Mouse (Mus musculus): ENCODE measurements around the gene Usp10. TPM values are rescaled to one million over a fixed set of nuclear protein-coding genes. Genes with fewer than 3 reads are reported as not detected.

Gene Usp10
- polyA plus RNA-seq, 1 experiment, result 133 TPM

DNA sequence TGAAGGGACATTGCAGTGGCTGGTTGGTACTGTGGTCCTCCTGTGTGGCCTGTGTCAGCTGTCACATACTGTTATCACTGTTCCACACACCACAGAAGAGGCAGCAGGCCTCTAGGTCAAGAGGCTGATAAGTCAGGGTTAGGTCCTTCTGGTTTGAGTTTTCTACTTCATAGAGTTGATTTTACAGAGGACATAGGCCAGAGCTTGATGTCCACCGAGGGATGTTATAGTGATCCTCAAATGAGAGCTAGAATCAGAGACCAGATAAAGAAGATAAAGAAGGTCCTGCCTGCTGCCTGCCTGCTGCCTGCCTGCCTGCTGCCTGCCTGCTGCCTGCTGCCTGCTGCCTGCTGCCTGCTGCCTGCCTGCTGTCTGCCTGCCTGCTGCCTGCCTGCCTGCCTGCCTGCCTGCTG, 8.0 kb downstream of the Usp10 start:
- WGBS, result 57% methylated on average over 1 of the region's 1 CpGs
- no peak overlapping the region for H3K4me3 ChIP-seq (replicated peaks; ENCODE audit: control insufficient read depth, low read depth, low read length)
- peaks cover 4% of the 10 kb centered on the region for H3K4me1 ChIP-seq (ENCODE audit: control insufficient read depth, insufficient read depth, low read length)
- TF ChIP-seq CTCF (IDR thresholded peaks at IDR 0.05; ENCODE audit: control insufficient read depth, insufficient read depth, low read length) (no peak), POLR2A (IDR thresholded peaks at IDR 0.05; ENCODE audit: borderline replicate concordance, control insufficient read depth, low read depth, low read length) (no peak)
- peak overlapping the region; percentile 92 for H3K27ac ChIP-seq (ENCODE audit: control insufficient read depth, insufficient read depth, low read depth, low read length, poor library complexity)

- Histone ChIP-seq H3K4me1 (ENCODE audit: control insufficient read depth, insufficient read depth, low read length) (peaks cover 1% of the 10 kb centered on the region; the same call in 1 of the 2 replicates), H3K27ac (ENCODE audit: control insufficient read depth, insufficient read depth, low read depth, low read length, poor library complexity) (no peak overlapping the region), H3K4me3 (replicated peaks; ENCODE audit: control insufficient read depth, low read depth, low read length) (no peak overlapping the region)
- 90% methylated on average over 5 of the region's 5 CpGs for WGBS
- TF ChIP-seq POLR2A (IDR thresholded peaks at IDR 0.05; ENCODE audit: borderline replicate concordance, control insufficient read depth, low read depth, low read length), result no peak
Measured at GRCm38 (mm10) chr8:119923259-119923658, 13.1 kb downstream of the Usp10 start.

DNA sequence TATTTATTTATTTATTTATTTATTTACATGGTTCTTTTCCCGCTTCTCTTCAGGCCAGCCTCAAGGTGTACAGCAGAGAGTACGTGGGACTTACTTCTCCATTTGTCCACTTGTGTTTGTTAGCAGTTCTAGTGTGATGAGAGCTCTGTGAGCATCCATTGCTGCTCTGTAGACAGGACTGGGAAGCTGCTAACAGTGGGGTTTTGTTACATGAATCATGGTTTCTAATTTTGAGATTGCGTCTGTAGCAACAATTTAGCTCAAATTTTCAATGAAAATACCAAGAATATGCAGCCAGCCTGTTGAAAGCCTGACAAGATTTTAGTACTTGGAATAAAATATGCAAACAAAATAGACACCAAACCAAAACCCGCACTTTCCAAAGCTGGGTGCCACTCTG, 15.3 kb downstream of the Usp10 start:
- WGBS, result 87% methylated on average over 4 of the region's 4 CpGs
- no peak overlapping the region for H3K4me3 ChIP-seq (replicated peaks; ENCODE audit: control insufficient read depth, low read depth, low read length)
- H3K27ac ChIP-seq (ENCODE audit: control insufficient read depth, insufficient read depth, low read depth, low read length, poor library complexity), result no peak overlapping the region
- peaks cover 1% of the 10 kb centered on the region; the same call in 1 of the 2 replicates for H3K4me1 ChIP-seq (ENCODE audit: control insufficient read depth, insufficient read depth, low read length)
- TF ChIP-seq CTCF (IDR thresholded peaks at IDR 0.05; ENCODE audit: control insufficient read depth, insufficient read depth, low read length) (no peak), POLR2A (IDR thresholded peaks at IDR 0.05; ENCODE audit: borderline replicate concordance, control insufficient read depth, low read depth, low read length) (no peak)

GRCm38 (mm10) chr8:119926474-119926873, 16.3 kb downstream of the Usp10 start:
- no peak overlapping the region for H3K4me3 ChIP-seq (replicated peaks; ENCODE audit: control insufficient read depth, low read depth, low read length)
- H3K27ac ChIP-seq (ENCODE audit: control insufficient read depth, insufficient read depth, low read depth, low read length, poor library complexity), result no peak overlapping the region
- peaks cover 1% of the 10 kb centered on the region; the same call in 1 of the 2 replicates for H3K4me1 ChIP-seq (ENCODE audit: control insufficient read depth, insufficient read depth, low read length)
- no peak for TF ChIP-seq POLR2A (IDR thresholded peaks at IDR 0.05; ENCODE audit: borderline replicate concordance, control insufficient read depth, low read depth, low read length)
- TF ChIP-seq CTCF (IDR thresholded peaks at IDR 0.05; ENCODE audit: control insufficient read depth, insufficient read depth, low read length), result peak; percentile 56
- 31% methylated on average over 2 of the region's 2 CpGs for WGBS

DNA sequence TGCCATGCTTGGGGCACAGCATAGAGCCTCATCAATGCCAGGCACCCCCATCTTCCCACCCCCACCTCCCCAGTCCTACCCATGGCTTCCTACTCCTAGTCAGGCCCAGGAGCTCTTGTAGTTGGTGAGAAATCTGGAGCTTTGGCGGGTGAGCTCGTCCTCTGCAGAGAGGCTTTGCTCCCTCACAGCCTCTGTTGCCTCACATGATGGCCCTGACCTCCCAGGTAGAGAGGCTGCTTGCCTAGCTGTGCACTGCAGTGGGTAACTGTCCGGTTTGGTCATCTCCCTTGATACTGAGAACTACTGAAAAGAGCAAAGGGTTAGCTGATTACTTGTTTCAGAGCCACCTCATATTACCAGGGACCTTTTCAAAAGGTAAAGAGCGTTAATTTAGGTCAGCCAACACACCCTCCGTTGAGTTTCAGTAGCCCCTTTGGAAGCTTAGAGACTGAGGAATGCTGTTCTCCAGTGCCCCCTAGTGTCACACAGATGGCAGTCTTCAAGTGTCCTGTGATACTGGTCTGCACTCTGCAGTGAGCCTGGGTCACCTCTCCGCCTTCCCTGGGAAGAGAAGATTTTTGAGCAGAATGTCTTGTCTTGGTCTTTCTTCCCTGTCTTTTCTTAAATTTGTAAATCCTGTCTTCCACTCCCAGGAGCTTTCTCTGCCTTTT, 17.4 kb downstream of the Usp10 start:
- 67% methylated on average over 6 of the region's 6 CpGs for WGBS
- Histone ChIP-seq H3K4me3 (replicated peaks; ENCODE audit: control insufficient read depth, low read depth, low read length) (no peak overlapping the region), H3K27ac (ENCODE audit: control insufficient read depth, insufficient read depth, low read depth, low read length, poor library complexity) (no peak overlapping the region), H3K4me1 (ENCODE audit: control insufficient read depth, insufficient read depth, low read length) (no peaks in the 10 kb centered on the region; the same call in 1 of the 2 replicates)
- peak; percentile 65 for TF ChIP-seq CTCF (IDR thresholded peaks at IDR 0.05; ENCODE audit: control insufficient read depth, insufficient read depth, low read length)
- TF ChIP-seq POLR2A (IDR thresholded peaks at IDR 0.05; ENCODE audit: borderline replicate concordance, control insufficient read depth, low read depth, low read length), result no peak

GRCm38 (mm10) chr8:119931317-119931716, 21.2 kb downstream of the Usp10 start:
- Histone ChIP-seq H3K27ac (ENCODE audit: control insufficient read depth, insufficient read depth, low read depth, low read length, poor library complexity) (no peak overlapping the region), H3K4me3 (replicated peaks; ENCODE audit: control insufficient read depth, low read depth, low read length) (no peak overlapping the region), H3K4me1 (ENCODE audit: control insufficient read depth, insufficient read depth, low read length) (no peaks in the 10 kb centered on the region; the same call in 1 of the 2 replicates)
- no peak for TF ChIP-seq POLR2A (IDR thresholded peaks at IDR 0.05; ENCODE audit: borderline replicate concordance, control insufficient read depth, low read depth, low read length)
- no peak for TF ChIP-seq CTCF (IDR thresholded peaks at IDR 0.05; ENCODE audit: control insufficient read depth, insufficient read depth, low read length)
- WGBS, result 84% methylated on average over 4 of the region's 4 CpGs

GRCm38 (mm10) chr8:119933681-119934080, 23.5 kb downstream of the Usp10 start:
- H3K4me1 ChIP-seq (ENCODE audit: control insufficient read depth, insufficient read depth, low read length), result no peaks in the 10 kb centered on the region
- H3K4me3 ChIP-seq (replicated peaks; ENCODE audit: control insufficient read depth, low read depth, low read length), result no peak overlapping the region
- H3K27ac ChIP-seq (ENCODE audit: control insufficient read depth, insufficient read depth, low read depth, low read length, poor library complexity), result no peak overlapping the region
- 88% methylated on average over 4 of the region's 4 CpGs for WGBS
- TF ChIP-seq POLR2A (IDR thresholded peaks at IDR 0.05; ENCODE audit: borderline replicate concordance, control insufficient read depth, low read depth, low read length), result no peak
- no peak for TF ChIP-seq CTCF (IDR thresholded peaks at IDR 0.05; ENCODE audit: control insufficient read depth, insufficient read depth, low read length)

DNA sequence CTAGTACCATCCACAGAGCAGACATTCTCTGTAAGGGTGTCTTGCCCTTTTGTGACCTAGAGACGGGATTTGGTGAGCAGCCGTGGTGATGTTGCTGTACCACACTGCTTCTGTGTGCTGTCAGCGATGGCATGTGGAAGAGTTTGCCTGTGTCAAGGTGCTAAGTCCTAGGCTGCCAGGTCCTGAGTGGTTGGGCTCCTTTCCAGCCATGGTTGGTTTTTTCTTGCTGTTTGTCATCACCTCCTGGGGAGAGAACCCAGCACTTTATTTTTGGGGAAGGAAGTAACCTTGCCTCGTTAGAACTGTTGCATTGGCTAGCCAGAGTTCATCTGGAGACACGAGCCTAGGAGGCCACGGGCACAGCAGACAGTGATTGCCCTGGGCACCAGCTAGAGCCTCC, 25.4 kb downstream of the Usp10 start:
- no peak overlapping the region for H3K27ac ChIP-seq (ENCODE audit: control insufficient read depth, insufficient read depth, low read depth, low read length, poor library complexity)
- no peaks in the 10 kb centered on the region for H3K4me1 ChIP-seq (ENCODE audit: control insufficient read depth, insufficient read depth, low read length)
- 20% methylated on average over 6 of the region's 6 CpGs for WGBS
- TF ChIP-seq CTCF (IDR thresholded peaks at IDR 0.05; ENCODE audit: control insufficient read depth, insufficient read depth, low read length) (no peak), POLR2A (IDR thresholded peaks at IDR 0.05; ENCODE audit: borderline replicate concordance, control insufficient read depth, low read depth, low read length) (no peak)
- no peak overlapping the region for H3K4me3 ChIP-seq (replicated peaks; ENCODE audit: control insufficient read depth, low read depth, low read length)

DNA sequence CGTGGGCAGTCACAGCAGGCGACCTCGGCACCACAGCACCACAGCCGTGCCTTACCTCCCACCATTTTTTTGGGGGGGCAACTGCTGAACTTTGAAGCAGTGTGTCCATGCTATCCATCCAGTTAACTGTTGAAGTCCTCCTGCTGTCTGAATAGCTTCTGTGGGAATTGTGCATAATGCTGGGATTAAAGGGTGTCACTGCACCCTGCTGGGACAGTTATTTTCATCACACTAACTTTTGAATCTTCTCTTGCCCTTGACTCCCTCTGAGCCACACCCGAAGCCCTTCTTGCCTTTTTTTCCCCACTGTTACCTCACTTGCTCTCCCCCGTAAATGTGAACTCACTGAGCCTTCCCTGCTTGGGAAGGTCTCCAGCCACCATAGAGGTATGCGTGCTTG, 28.3 kb downstream of the Usp10 start:
- Histone ChIP-seq H3K4me3 (replicated peaks; ENCODE audit: control insufficient read depth, low read depth, low read length) (no peak overlapping the region), H3K27ac (ENCODE audit: control insufficient read depth, insufficient read depth, low read depth, low read length, poor library complexity) (no peak overlapping the region), H3K4me1 (ENCODE audit: control insufficient read depth, insufficient read depth, low read length) (no peaks in the 10 kb centered on the region)
- TF ChIP-seq POLR2A (IDR thresholded peaks at IDR 0.05; ENCODE audit: borderline replicate concordance, control insufficient read depth, low read depth, low read length), result no peak
- no peak for TF ChIP-seq CTCF (IDR thresholded peaks at IDR 0.05; ENCODE audit: control insufficient read depth, insufficient read depth, low read length)
- whole genome bisulfite sequencing, result 89% methylated on average over 7 of the region's 7 CpGs
